ENCODE assay signal across 8 mouse cellular contexts in genomic region chr14:55724411-55724871, GRCm38 (mm10). TPM values are rescaled to one million over a fixed set of nuclear protein-coding genes. Genes with fewer than 3 reads are reported as not detected.
A peak's percentile ranks its signal among the peaks of the same experiment; 100 is the strongest.
DNase-seq lines count a peak whose midpoint lies in the region; ATAC-seq and TF ChIP-seq lines count a peak whose summit lies in the region.

No protein-coding gene starts in this region.

- TF ChIP-seq EP300 in lung, postnatal 0 days (IDR thresholded peaks at IDR 0.05) = peak; percentile 61

- H3K36me3 ChIP-seq in kidney, embryonic 14.5 days (ENCODE audit: control insufficient read depth, insufficient read depth, low read length) = no peaks in the 10 kb centered on the region
- 0 out of 2 replicates have a peak, but pooled peaks cover 4% of the 10 kb centered on the region for H3K36me3 ChIP-seq in lung, postnatal 0 days (ENCODE audit: insufficient read depth, low read length)

- WGBS in kidney, embryonic 14.5 days = 59% methylated on average over 8 of the region's 8 CpGs
- 27% methylated on average over 8 of the region's 8 CpGs for WGBS in lung, postnatal 0 days

- H3K27ac ChIP-seq in kidney, embryonic 14.5 days (ENCODE audit: low read depth, low read length) = no peak overlapping the region
- no peak overlapping the region for H3K27ac ChIP-seq in lung, postnatal 0 days (ENCODE audit: low read length)
- no peak overlapping the region for H3K27ac ChIP-seq in left cerebral cortex, adult 2 months

- no peak for ATAC-seq in kidney, embryonic 14.5 days (ENCODE audit: low FRiP score, low TSS enrichment)
- peak; percentile 13 for ATAC-seq in lung, postnatal 0 days

- H3K9ac ChIP-seq in kidney, embryonic 14.5 days (ENCODE audit: low read depth, low read length) = no peak overlapping the region
- H3K9ac ChIP-seq in lung, postnatal 0 days (replicated peaks; ENCODE audit: low read depth) = no peak overlapping the region

- H3K27me3 ChIP-seq in kidney, embryonic 14.5 days (ENCODE audit: control insufficient read depth, insufficient read depth, low read length) = no peaks in the 10 kb centered on the region
- no peaks in the 10 kb centered on the region for H3K27me3 ChIP-seq in lung, postnatal 0 days (replicated peaks; ENCODE audit: insufficient read depth, low read length)

- 0 out of 2 replicates have a peak, but pooled peaks cover 9% of the 10 kb centered on the region for H3K4me1 ChIP-seq in kidney, embryonic 14.5 days (ENCODE audit: control insufficient read depth, insufficient read depth, low read length)
- peaks cover 6% of the 10 kb centered on the region for H3K4me1 ChIP-seq in lung, postnatal 0 days (ENCODE audit: insufficient read depth, low read depth, low read length)

- no peak for TF ChIP-seq CTCF in lung, postnatal 0 days (IDR thresholded peaks at IDR 0.05)
- TF ChIP-seq CTCF in left cerebral cortex, adult 2 months (IDR thresholded peaks at IDR 0.05) = no peak

- intact Hi-C loops in left cerebral cortex, adult 2 months (cut with DNase I) = no loop called here

- H3K9me3 ChIP-seq in kidney, embryonic 14.5 days (ENCODE audit: control insufficient read depth, low read length) = no peaks in the 10 kb centered on the region
- no peaks in the 10 kb centered on the region for H3K9me3 ChIP-seq in lung, postnatal 0 days (ENCODE audit: low read length)

- DNase-seq in kidney, adult 11 months = peak; percentile 42
- DNase-seq in fibroblast of lung, adult 2 months (ENCODE audit: low read depth) = peak; percentile 60
- peak; percentile 90 for DNase-seq in lung, postnatal 0 days (ENCODE audit: low spot score)
- DNase-seq in thymus, postnatal 10 days (ENCODE audit: low spot score in 2 of 2) = peak; percentile 76 to 82
- DNase-seq in layer of hippocampus, postnatal 14 days (ENCODE audit: low spot score in 2 of 2) = no peak
- no peak for DNase-seq in right cerebral cortex, postnatal 25 days
- no peak for DNase-seq in left cerebral cortex, adult 2 months (ENCODE audit: extremely low spot score in 1 of 2, low spot score in 2 of 2)

- H3K4me3 ChIP-seq in kidney, embryonic 14.5 days (ENCODE audit: low read length) = no peak overlapping the region
- H3K4me3 ChIP-seq in lung, postnatal 0 days (ENCODE audit: low read depth, low read length) = no peak overlapping the region
- H3K4me3 ChIP-seq in left cerebral cortex, adult 2 months = no peak overlapping the region

- no peak overlapping the region for H3K4me2 ChIP-seq in kidney, embryonic 14.5 days (replicated peaks; ENCODE audit: low read depth, low read length)
- H3K4me2 ChIP-seq in lung, postnatal 0 days (replicated peaks; ENCODE audit: low read depth, low read length) = no peak overlapping the region

RNA-seq across cellular contexts. Expression of gene Rabggta, which starts 2.4 kb away (rescaled TPM):
- 27.8 and 29.3 TPM in 2 replicates for polyA plus RNA-seq in kidney, embryonic 14.5 days (2014; fragmentation: Nextera tagmentation; extraction: Ambion mirVana)
- polyA plus RNA-seq in lung, postnatal 0 days (2015; fragmentation: Nextera tagmentation; extraction: Ambion mirVana) = 31.4 and 32.5 TPM in 2 replicates
- total RNA-seq in layer of hippocampus, postnatal 14 days (2021) = 10 to 100 TPM; 41.4 to 41.8 TPM
- total RNA-seq in left cerebral cortex, adult 2 months (2021) = 10 to 100 TPM; 50.2 to 51.3 TPM

RNA-seq across cellular contexts. Expression of gene Tgm1, which starts 10.7 kb away (rescaled TPM):
- polyA plus RNA-seq in kidney, embryonic 14.5 days (2014; fragmentation: Nextera tagmentation; extraction: Ambion mirVana) = 0.67 and 1.2 TPM in 2 replicates
- polyA plus RNA-seq in lung, postnatal 0 days (2015; fragmentation: Nextera tagmentation; extraction: Ambion mirVana) = 14.2 and 20.6 TPM in 2 replicates
- total RNA-seq in layer of hippocampus, postnatal 14 days (2021) = under 1 TPM in 1 of 2 experiments, not detected in 1; 0.23 TPM
- total RNA-seq in left cerebral cortex, adult 2 months (2021) = not detected

RNA-seq across cellular contexts. Expression of gene Dhrs1, which starts 21.0 kb away (rescaled TPM):
- polyA plus RNA-seq in kidney, embryonic 14.5 days (2014; fragmentation: Nextera tagmentation; extraction: Ambion mirVana) = 75.2 and 82.3 TPM in 2 replicates
- polyA plus RNA-seq in lung, postnatal 0 days (2015; fragmentation: Nextera tagmentation; extraction: Ambion mirVana) = 74.1 and 83.5 TPM in 2 replicates
- total RNA-seq in layer of hippocampus, postnatal 14 days (2021) = 100 to 1,000 TPM in 1 of 2 experiments, 10 to 100 TPM in 1; 96.3 to 102 TPM
- total RNA-seq in left cerebral cortex, adult 2 months (2021) = 10 to 100 TPM; 76.5 to 88.8 TPM

RNA-seq across cellular contexts. Expression of gene Nop9, which starts 21.1 kb away (rescaled TPM):
- 43.3 and 44.0 TPM in 2 replicates for polyA plus RNA-seq in kidney, embryonic 14.5 days (2014; fragmentation: Nextera tagmentation; extraction: Ambion mirVana)
- polyA plus RNA-seq in lung, postnatal 0 days (2015; fragmentation: Nextera tagmentation; extraction: Ambion mirVana) = 16.2 and 19.5 TPM in 2 replicates
- 10 to 100 TPM; 15.7 to 17.3 TPM for total RNA-seq in layer of hippocampus, postnatal 14 days (2021)
- total RNA-seq in left cerebral cortex, adult 2 months (2021) = 10 to 100 TPM in 1 of 2 experiments, 1 to 10 TPM in 1; 9.6 to 12.9 TPM

RNA-seq across cellular contexts. Expression of gene Cideb, which starts 33.8 kb away (rescaled TPM):
- polyA plus RNA-seq in kidney, embryonic 14.5 days (2014; fragmentation: Nextera tagmentation; extraction: Ambion mirVana) = 2.9 and 3.6 TPM in 2 replicates
- polyA plus RNA-seq in lung, postnatal 0 days (2015; fragmentation: Nextera tagmentation; extraction: Ambion mirVana) = 0.65 and 1.3 TPM in 2 replicates
- 1 to 10 TPM in 1 of 2 experiments, under 1 TPM in 1; 0.43 to 1.3 TPM for total RNA-seq in layer of hippocampus, postnatal 14 days (2021)
- 1 to 10 TPM; 2.5 to 2.7 TPM for total RNA-seq in left cerebral cortex, adult 2 months (2021)

Comparison
In these comparisons a context has a peak if more than half of its experiments do, and no peak if none do; other contexts are left out.
1. DNase-seq: peak in kidney, adult 11 months (single experiment), fibroblast of lung, adult 2 months (single experiment), lung, postnatal 0 days (single experiment) and thymus, postnatal 10 days (2 of 2); none in layer of hippocampus, postnatal 14 days (0 of 2), right cerebral cortex, postnatal 25 days (single experiment) and left cerebral cortex, adult 2 months (0 of 2).